Mouse (Mus musculus) small intestine, adult 2 months (tissue): ENCODE data around the gene Ctf2.
A peak's percentile ranks its signal among the peaks of the same experiment; 100 is the strongest.

ENCODE experiments used
- CTCF ChIP-seq: fragments of 200-500 bp; IDR thresholded peaks from 2 replicates; pipeline ENCODE4 v1.5.1; 2012; ENCODE audit warnings: low read depth, mild to moderate bottlenecking, control low read depth, inconsistent platforms, low read length, moderate library complexity, mixed read lengths; ENCODE audit not compliant: insufficient replicate concordance, insufficient read length; ENCODE audit errors: extremely low read depth
- POLR2A ChIP-seq: fragments of 200-500 bp; IDR thresholded peaks from 2 replicates; pipeline ENCODE4 v1.6.1; 2012; ENCODE audit warnings: low read depth, mild to moderate bottlenecking, control low read depth, inconsistent platforms, low read length, moderate library complexity

- TF ChIP-seq POLR2A = no peak
- TF ChIP-seq CTCF = 0 out of 2 replicates have a peak, but pooled peaks have one; percentile 6
These were observed 13.3 kb upstream of the Ctf2 start for GRCm38 (mm10) chr7:127745251-127745651.
